ENCODE assay signal across 16 mouse cellular contexts in the genomic region with DNA sequence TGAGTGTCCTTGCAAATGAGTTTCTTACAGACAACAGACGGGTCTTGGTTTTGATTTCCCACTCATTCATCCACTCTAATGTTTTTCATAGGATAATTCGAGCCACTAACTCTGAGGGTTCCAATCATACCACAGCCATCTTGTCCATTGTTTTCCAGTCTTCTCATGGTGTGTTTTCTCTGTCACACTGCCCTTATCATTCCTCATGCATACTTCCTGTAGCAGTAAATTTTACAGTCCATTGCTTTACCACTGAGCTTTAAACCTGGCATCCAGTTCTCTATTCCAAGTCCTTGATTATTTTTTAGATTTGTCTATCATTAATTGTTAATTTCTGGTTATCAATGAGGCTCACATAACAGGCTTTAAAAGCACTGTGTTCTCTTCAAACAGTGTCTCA.
"Had no signal": no experiment of that assay in that cellular context is flagged by ENCODE, and none has a peak within 500 bp of the region (broad histone marks: within the 10 kb centered on the region; RNA-seq: fewer than 3 reads in every experiment).

No protein-coding gene starts in this region.

- DNase-seq: retina, postnatal 1 day; right cerebral cortex, adult 18-20 months; right cerebral cortex, postnatal 14 days; right cerebral cortex, postnatal 25 days; right cerebral cortex, postnatal 4 days; spleen, adult 18-20 months; thymus, adult 18-20 months; thymus, adult 2 months; thymus, postnatal 14 days; thymus, postnatal 25 days; thymus, postnatal 36 days; thymus, postnatal 4 days had no signal

- H3K4me1 ChIP-seq: neural tube, embryonic 15.5 days; stomach, embryonic 15.5 days had no signal

- H3K4me3 ChIP-seq: neural tube, embryonic 13.5 days; neural tube, embryonic 15.5 days; stomach, embryonic 15.5 days had no signal

- H3K9me3 ChIP-seq: neural tube, embryonic 13.5 days; neural tube, embryonic 15.5 days; stomach, embryonic 15.5 days had no signal

- H3K36me3 ChIP-seq: neural tube, embryonic 13.5 days; neural tube, embryonic 15.5 days; stomach, embryonic 15.5 days had no signal

- H3K27me3 ChIP-seq: neural tube, embryonic 13.5 days; neural tube, embryonic 15.5 days; stomach, embryonic 15.5 days had no signal

- H3K27ac ChIP-seq: neural tube, embryonic 13.5 days; neural tube, embryonic 15.5 days; stomach, embryonic 15.5 days; stomach, postnatal 0 days had no signal
